Mouse (Mus musculus) embryonic facial prominence, embryonic 14.5 days (tissue): ENCODE results near the gene Vti1a. TPM values are rescaled to one million over a fixed set of nuclear protein-coding genes. Genes with fewer than 3 reads are reported as not detected.
A peak's percentile ranks its signal among the peaks of the same experiment; 100 is the strongest.

Experiments
- ATAC-seq: fragments of 200-750 bp; cut with Nextera tagmentation; 2 replicates; pipeline ENCODE4 v1.8.0; 2017; ENCODE audit warnings: low read depth, moderate number of reproducible peaks, moderate TSS enrichment
- DNase-seq: peaks from one replicate; pipeline ENCODE4 v3.0.0-alpha.2; 2015; ENCODE audit warnings: low spot score
- H3K27ac ChIP-seq: fragments of 300-500 bp; sonication (generic); replicated peaks from 2 replicates; pipeline ENCODE4 v1.5.1; 2014; ENCODE audit warnings: low read depth, mild to moderate bottlenecking, low read length, moderate library complexity
- H3K27me3 ChIP-seq: fragments of 300-500 bp; sonication (generic); replicated peaks from 2 replicates; pipeline ENCODE4 v1.6.1; 2014; ENCODE audit warnings: low read length; ENCODE audit not compliant: control insufficient read depth, insufficient read depth
- H3K36me3 ChIP-seq: fragments of 300-500 bp; sonication (generic); 2 replicates; pipeline ENCODE4 v1.6.1; 2014; ENCODE audit warnings: low read length, mixed read lengths; ENCODE audit not compliant: control insufficient read depth, insufficient read depth
- H3K4me1 ChIP-seq: fragments of 300-500 bp; sonication (generic); 2 replicates; pipeline ENCODE4 v1.6.1; 2014; ENCODE audit warnings: antibody characterized with exemption, low read length; ENCODE audit not compliant: control insufficient read depth, insufficient read depth
- H3K4me2 ChIP-seq: fragments of 300-500 bp; sonication (generic); 2 replicates; pipeline ENCODE4 v1.6.1; 2014; ENCODE audit warnings: low read depth, mild to moderate bottlenecking, low read length, moderate library complexity, mixed read lengths
- H3K4me3 ChIP-seq: fragments of 300-500 bp; sonication (generic); 2 replicates; pipeline ENCODE4 v1.5.1; 2014; ENCODE audit warnings: low read depth, mild to moderate bottlenecking, low read length
- H3K9ac ChIP-seq: fragments of 300-500 bp; sonication (generic); 2 replicates; pipeline ENCODE4 v1.6.1; 2014; ENCODE audit warnings: low read depth, mild to moderate bottlenecking, low read length, moderate library complexity, mixed read lengths
- H3K9me3 ChIP-seq: fragments of 300-500 bp; sonication (generic); 2 replicates; pipeline ENCODE4 v1.6.1; 2016; ENCODE audit warnings: low read length; ENCODE audit not compliant: control insufficient read depth
- WGBS: fragments of 180-500 bp; shearing (Covaris S2); extraction: QIAGEN DNeasy Blood & Tissue Kit; methylation state at CpG from one replicate; pipeline ENCODE4 v1.1.7; 2014; 5-methylcytosine and 5-hydroxymethylcytosine counted together
- polyA plus RNA-seq: library from polyadenylated mRNA; unstranded; fragments of >200 nt; fragmentation: Nextera tagmentation; extraction: Ambion mirVana; gene quantifications from 2 replicates; pipeline ENCODE4 v1.2.1, GENCODE M21; 2014

Vti1a gene
- polyA plus RNA-seq, 1 experiment from 2014 or later, result 17.0 TPM

- WGBS, result 35% methylated on average over 15 of the region's 15 CpGs
- Histone ChIP-seq H3K4me3 (no peak overlapping the region), H3K9me3 (no peaks in the 10 kb centered on the region), H3K4me1 (peaks cover 15% of the 10 kb centered on the region), H3K9ac (no peak overlapping the region), H3K4me2 (no peak overlapping the region), H3K27me3 (no peaks in the 10 kb centered on the region), H3K27ac (no peak overlapping the region), H3K36me3 (no peaks in the 10 kb centered on the region)
- no peak for DNase-seq
- no peak for ATAC-seq
Observed at GRCm38 (mm10) chr19:55491126-55492076, 175.3 kb downstream of the Vti1a start.

DNA sequence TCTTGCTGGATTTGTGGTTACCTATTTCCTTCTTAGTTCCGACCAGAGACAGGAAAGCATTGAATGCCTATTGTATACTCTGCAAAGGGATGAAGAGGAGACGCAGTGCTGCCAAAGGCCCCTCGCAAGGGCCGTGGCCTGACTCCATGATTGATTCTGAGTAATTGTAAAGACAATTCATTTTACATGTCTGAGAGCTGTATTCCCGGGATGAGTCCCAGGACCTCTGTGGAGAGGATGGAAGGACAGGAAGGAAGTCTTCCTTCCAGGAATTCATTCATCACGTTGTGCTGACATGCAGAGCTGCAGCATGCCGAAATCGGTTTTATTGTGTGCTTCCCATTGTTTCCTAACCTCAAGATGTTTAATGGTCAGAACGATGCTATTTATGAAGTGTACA, 180.2 kb downstream of the Vti1a start:
- ATAC-seq, result no peak
- Histone ChIP-seq H3K4me2 (no peak overlapping the region), H3K36me3 (no peaks in the 10 kb centered on the region), H3K9ac (no peak overlapping the region), H3K9me3 (no peaks in the 10 kb centered on the region), H3K27ac (no peak overlapping the region), H3K27me3 (no peaks in the 10 kb centered on the region), H3K4me1 (peaks cover 23% of the 10 kb centered on the region), H3K4me3 (no peak overlapping the region)
- no peak for DNase-seq
- WGBS, result 62% methylated on average over 9 of the region's 9 CpGs

DNA sequence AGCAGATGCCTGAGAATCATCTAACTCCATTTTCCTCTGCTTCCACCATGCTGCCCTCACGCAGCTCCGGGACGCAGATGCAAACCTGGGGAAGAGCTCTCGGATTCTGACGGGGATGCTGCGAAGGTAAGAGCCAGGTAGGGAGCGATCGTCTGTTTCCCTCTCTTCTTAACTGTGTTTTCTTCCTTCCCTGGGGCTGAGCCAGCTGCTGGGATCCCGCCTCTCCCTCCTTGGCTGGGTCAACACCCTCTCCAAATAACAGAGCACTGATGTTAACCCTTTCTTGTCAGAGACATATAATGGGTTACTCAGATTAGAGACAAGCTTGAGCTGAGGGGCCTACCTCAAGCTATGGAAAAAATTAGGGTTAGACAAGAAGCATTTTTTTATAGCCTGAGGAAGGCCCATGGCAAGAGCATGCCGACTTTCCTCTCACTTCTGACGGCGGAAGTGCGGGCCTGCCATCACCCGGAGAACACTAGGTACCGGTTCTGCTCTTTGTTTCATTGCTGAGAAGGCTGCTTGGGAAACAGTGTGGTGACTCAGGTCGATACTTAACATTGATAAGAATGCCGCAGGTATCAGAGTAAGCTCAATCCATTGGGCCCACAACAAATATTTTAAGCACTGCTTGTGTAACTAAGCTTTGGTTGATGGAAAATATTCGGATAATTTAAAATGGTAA, 183.2 kb downstream of the Vti1a start:
- peaks cover 14% of the 10 kb centered on the region for H3K4me1 ChIP-seq
- H3K9ac ChIP-seq, result no peak overlapping the region
- H3K9me3 ChIP-seq, result no peaks in the 10 kb centered on the region
- DNase-seq, result no peak
- H3K27me3 ChIP-seq, result no peaks in the 10 kb centered on the region
- H3K27ac ChIP-seq, result no peak overlapping the region
- no peak for ATAC-seq
- H3K4me3 ChIP-seq, result no peak overlapping the region
- no peak overlapping the region for H3K4me2 ChIP-seq
- WGBS, result 65% methylated on average over 18 of the region's 18 CpGs
- no peaks in the 10 kb centered on the region for H3K36me3 ChIP-seq

GRCm38 (mm10) chr19:55501985-55502384, 185.9 kb downstream of the Vti1a start:
- ATAC-seq (no peak), DNase-seq (no peak)
- Histone ChIP-seq H3K36me3 (no peaks in the 10 kb centered on the region), H3K27ac (no peak overlapping the region), H3K9ac (no peak overlapping the region), H3K27me3 (no peaks in the 10 kb centered on the region), H3K4me2 (no peak overlapping the region), H3K4me3 (no peak overlapping the region), H3K9me3 (no peaks in the 10 kb centered on the region), H3K4me1 (peaks cover 8% of the 10 kb centered on the region; the same call in 1 of the 2 replicates)
- 61% methylated on average over 4 of the region's 4 CpGs for WGBS

DNA sequence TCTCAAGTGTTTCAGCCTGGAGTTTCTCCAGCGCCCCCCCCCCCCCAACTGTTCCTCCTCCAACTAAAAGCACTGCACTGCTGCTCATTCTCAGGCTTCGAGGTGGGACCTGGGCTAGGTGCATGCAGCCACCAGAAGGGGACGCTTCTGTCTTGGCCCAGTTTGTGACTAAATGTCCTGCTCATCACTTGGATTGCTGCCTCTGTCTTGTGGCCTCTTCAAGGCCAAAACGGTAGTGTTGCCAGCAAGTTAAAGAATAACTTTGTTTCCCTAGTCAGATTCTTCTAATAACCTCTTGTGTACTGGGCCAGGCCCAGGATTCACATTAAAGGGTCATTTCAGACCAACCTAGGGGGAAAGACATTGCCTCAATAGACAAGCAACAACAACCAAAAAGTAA, 187.7 kb downstream of the Vti1a start:
- Histone ChIP-seq H3K4me3 (no peak overlapping the region), H3K4me2 (no peak overlapping the region), H3K4me1 (peaks cover 21% of the 10 kb centered on the region), H3K36me3 (no peaks in the 10 kb centered on the region), H3K27me3 (no peaks in the 10 kb centered on the region), H3K9me3 (no peaks in the 10 kb centered on the region), H3K27ac (no peak overlapping the region), H3K9ac (no peak overlapping the region)
- DNase-seq (no peak), ATAC-seq (no peak)
- 70% methylated on average over 4 of the region's 4 CpGs for WGBS

GRCm38 (mm10) chr19:55507748-55508147, 191.7 kb downstream of the Vti1a start:
- Histone ChIP-seq H3K9ac (no peak overlapping the region), H3K4me2 (0 out of 2 replicates have a peak overlapping the region, but pooled peaks have one; percentile 28), H3K4me3 (no peak overlapping the region), H3K27me3 (no peaks in the 10 kb centered on the region), H3K9me3 (no peaks in the 10 kb centered on the region), H3K27ac (no peak overlapping the region; the same call in 1 of the 2 replicates), H3K36me3 (no peaks in the 10 kb centered on the region), H3K4me1 (peaks cover 21% of the 10 kb centered on the region)
- ATAC-seq (no peak), DNase-seq (no peak)
- 50% methylated on average over 16 of the region's 16 CpGs for WGBS

- peaks cover 21% of the 10 kb centered on the region for H3K4me1 ChIP-seq
- no peaks in the 10 kb centered on the region for H3K36me3 ChIP-seq
- no peak for DNase-seq
- no peak overlapping the region for H3K4me2 ChIP-seq
- no peak for ATAC-seq
- no peak overlapping the region for H3K27ac ChIP-seq
- H3K27me3 ChIP-seq, result no peaks in the 10 kb centered on the region
- WGBS, result 42% methylated on average over 4 of the region's 4 CpGs
- no peak overlapping the region for H3K9ac ChIP-seq
- no peak overlapping the region for H3K4me3 ChIP-seq
- no peaks in the 10 kb centered on the region for H3K9me3 ChIP-seq
Observed at GRCm38 (mm10) chr19:55508239-55508638, 192.1 kb downstream of the Vti1a start.

DNA sequence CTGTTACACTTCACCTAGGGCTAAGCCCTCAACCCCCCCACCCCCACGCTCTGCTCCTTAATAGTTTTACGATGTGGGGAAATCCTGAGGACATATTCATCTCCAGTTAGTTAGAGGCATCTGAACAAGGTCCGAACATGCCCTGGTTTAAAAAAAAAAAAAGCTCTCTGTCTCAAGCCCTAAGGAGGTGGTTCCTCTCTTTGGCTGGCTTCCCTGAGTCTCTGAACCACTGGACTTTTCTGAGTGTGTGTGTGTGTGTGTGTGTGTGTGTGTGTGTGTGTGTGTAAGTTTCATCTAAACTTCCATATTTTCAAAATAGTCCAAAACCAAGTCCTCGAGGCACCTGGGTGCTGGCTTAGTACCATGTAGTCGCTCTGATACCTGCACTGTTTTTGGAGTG, 192.9 kb downstream of the Vti1a start:
- Histone ChIP-seq H3K4me2 (no peak overlapping the region), H3K9me3 (no peaks in the 10 kb centered on the region), H3K27me3 (no peaks in the 10 kb centered on the region), H3K9ac (no peak overlapping the region), H3K27ac (no peak overlapping the region), H3K4me1 (peaks cover 21% of the 10 kb centered on the region), H3K36me3 (no peaks in the 10 kb centered on the region), H3K4me3 (no peak overlapping the region)
- ATAC-seq (no peak), DNase-seq (no peak)
- 51% methylated on average over 5 of the region's 5 CpGs for WGBS
